10 mouse cellular contexts compared by ENCODE assay signal in the genomic region with DNA sequence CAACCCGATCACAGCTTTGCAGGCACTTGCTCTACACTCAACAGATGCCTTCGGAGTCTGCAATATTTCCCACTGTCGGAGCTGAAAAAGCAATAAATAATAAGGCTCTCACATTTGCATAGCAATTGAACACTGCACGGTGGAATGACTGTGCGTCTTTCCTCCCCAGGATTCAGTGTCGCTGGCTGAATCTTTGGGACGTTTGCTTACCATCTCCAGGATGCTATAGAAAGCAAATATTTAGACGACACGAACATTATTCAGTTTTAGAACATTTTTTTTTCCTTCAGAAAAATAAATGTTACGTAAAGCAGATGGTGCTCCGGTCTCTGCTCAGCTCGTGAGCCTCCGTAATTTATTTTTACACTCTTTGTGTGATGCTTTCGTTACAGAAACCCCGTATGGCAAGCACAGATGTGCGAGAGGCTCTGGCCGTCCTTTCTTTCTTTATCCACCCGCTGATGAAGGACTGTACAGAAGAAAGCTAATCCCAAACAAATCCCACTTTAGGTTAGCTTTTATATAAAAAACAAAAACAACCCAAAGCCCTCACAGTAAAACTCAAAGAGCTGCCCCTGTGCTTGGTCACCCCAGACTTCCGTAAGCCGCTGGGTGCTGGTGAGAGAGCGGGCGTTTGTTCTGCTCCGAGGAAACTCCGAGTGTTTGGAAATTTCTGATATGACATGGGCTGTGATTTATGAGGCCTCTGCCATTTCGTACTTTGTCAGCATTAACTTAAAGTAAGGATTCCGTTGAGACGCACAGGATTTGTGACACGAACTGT.
DNase-seq lines count a peak whose midpoint lies in the region; ATAC-seq and TF ChIP-seq lines count a peak whose summit lies in the region.
"Had no signal": no experiment of that assay in that cellular context is flagged by ENCODE, and none has a peak within 500 bp of the region (broad histone marks: within the 10 kb centered on the region; RNA-seq: fewer than 3 reads in every experiment).

No protein-coding gene starts in this region.

- WGBS in lung, embryonic 14.5 days, result 33% methylated on average over 28 of the region's 28 CpGs
- 30% methylated on average over 28 of the region's 28 CpGs for WGBS in intestine, embryonic 14.5 days
- 75% methylated on average over 28 of the region's 28 CpGs for WGBS in midbrain, embryonic 10.5 days
- WGBS in stomach, postnatal 0 days, result 32% methylated on average over 28 of the region's 28 CpGs
- WGBS in heart, embryonic 12.5 days, result 79% methylated on average over 28 of the region's 28 CpGs

- peak overlapping the region; percentile 43 for H3K4me2 ChIP-seq in lung, embryonic 14.5 days
- peak overlapping the region; percentile 48 for H3K4me2 ChIP-seq in intestine, embryonic 14.5 days (ENCODE audit: low read length)
- H3K4me2 ChIP-seq in stomach, postnatal 0 days (replicated peaks; ENCODE audit: low read depth), result peak overlapping the region; percentile 43
- H3K4me2 ChIP-seq in heart, embryonic 12.5 days, result no peak overlapping the region
- H3K4me2 ChIP-seq: heart, embryonic 15.5 days had no signal

- H3K27me3 ChIP-seq in lung, embryonic 14.5 days (ENCODE audit: insufficient read depth, low read length), result no peaks in the 10 kb centered on the region
- H3K27me3 ChIP-seq in intestine, embryonic 14.5 days (replicated peaks; ENCODE audit: control insufficient read depth, insufficient read depth, low read length), result no peaks in the 10 kb centered on the region
- H3K27me3 ChIP-seq in midbrain, embryonic 10.5 days (ENCODE audit: low read depth, poor library complexity, severe bottlenecking), result no peaks in the 10 kb centered on the region
- H3K27me3 ChIP-seq in stomach, postnatal 0 days (ENCODE audit: control insufficient read depth, insufficient read depth, low read length), result no peaks in the 10 kb centered on the region
- 0 out of 2 replicates have a peak, but pooled peaks cover 3% of the 10 kb centered on the region for H3K27me3 ChIP-seq in heart, embryonic 12.5 days (replicated peaks)
- H3K27me3 ChIP-seq: heart, embryonic 15.5 days had no signal

- H3K36me3 ChIP-seq in lung, embryonic 14.5 days (ENCODE audit: insufficient read depth), result no peaks in the 10 kb centered on the region
- no peaks in the 10 kb centered on the region for H3K36me3 ChIP-seq in intestine, embryonic 14.5 days (ENCODE audit: control insufficient read depth, insufficient read depth, low read length)
- H3K36me3 ChIP-seq in midbrain, embryonic 10.5 days, result no peaks in the 10 kb centered on the region
- H3K36me3 ChIP-seq in stomach, postnatal 0 days (ENCODE audit: control insufficient read depth, insufficient read depth, low read length), result no peaks in the 10 kb centered on the region
- H3K36me3 ChIP-seq in heart, embryonic 12.5 days, result no peaks in the 10 kb centered on the region
- H3K36me3 ChIP-seq: heart, embryonic 15.5 days had no signal

- no peak for TF ChIP-seq EP300 in stomach, postnatal 0 days (optimal IDR thresholded peaks at IDR 0.05)

- H3K9me3 ChIP-seq in lung, embryonic 14.5 days (ENCODE audit: low read depth, low read length), result no peaks in the 10 kb centered on the region
- H3K9me3 ChIP-seq in intestine, embryonic 14.5 days (ENCODE audit: control insufficient read depth, low read length), result no peaks in the 10 kb centered on the region
- no peaks in the 10 kb centered on the region for H3K9me3 ChIP-seq in midbrain, embryonic 10.5 days (replicated peaks)
- H3K9me3 ChIP-seq in stomach, postnatal 0 days (ENCODE audit: control insufficient read depth, low read length), result no peaks in the 10 kb centered on the region
- H3K9me3 ChIP-seq in heart, embryonic 12.5 days (replicated peaks), result 0 out of 2 replicates have a peak, but pooled peaks cover 3% of the 10 kb centered on the region
- H3K9me3 ChIP-seq: heart, embryonic 15.5 days had no signal

- H3K4me1 ChIP-seq in lung, embryonic 14.5 days (ENCODE audit: insufficient read depth), result no peaks in the 10 kb centered on the region
- no peaks in the 10 kb centered on the region for H3K4me1 ChIP-seq in intestine, embryonic 14.5 days (replicated peaks; ENCODE audit: control insufficient read depth, insufficient read depth, low read length)
- H3K4me1 ChIP-seq in midbrain, embryonic 10.5 days, result peaks cover 21% of the 10 kb centered on the region
- H3K4me1 ChIP-seq in stomach, postnatal 0 days (replicated peaks; ENCODE audit: control insufficient read depth, insufficient read depth), result no peaks in the 10 kb centered on the region
- H3K4me1 ChIP-seq in heart, embryonic 12.5 days (replicated peaks), result no peaks in the 10 kb centered on the region
- H3K4me1 ChIP-seq: heart, embryonic 15.5 days had no signal

- peak; percentile 20 for DNase-seq in lung, embryonic 14.5 days
- no peak for DNase-seq in lung, postnatal 10 days
- no peak for DNase-seq in intestine, embryonic 14.5 days (ENCODE audit: low spot score)
- DNase-seq in midbrain, embryonic 10.5 days (ENCODE audit: low spot score), result no peak
- DNase-seq in stomach, postnatal 0 days (ENCODE audit: low spot score), result no peak
- no peak for DNase-seq in gastrocnemius, postnatal 10 days
- DNase-seq: thymus, postnatal 4 days had no signal

- peak overlapping the region; percentile 9; the same call in 1 of the 2 replicates for H3K4me3 ChIP-seq in lung, embryonic 14.5 days (ENCODE audit: low read depth, low read length)
- peak overlapping the region; percentile 12; the same call in 1 of the 2 replicates for H3K4me3 ChIP-seq in intestine, embryonic 14.5 days (ENCODE audit: low read depth, low read length)
- no peak overlapping the region for H3K4me3 ChIP-seq in midbrain, embryonic 10.5 days
- H3K4me3 ChIP-seq in stomach, postnatal 0 days (ENCODE audit: low read depth, low read length), result peak overlapping the region; percentile 20
- no peak overlapping the region for H3K4me3 ChIP-seq in heart, embryonic 12.5 days
- H3K4me3 ChIP-seq: heart, embryonic 15.5 days had no signal

- H3K9ac ChIP-seq in lung, embryonic 14.5 days, result no peak overlapping the region
- H3K9ac ChIP-seq in intestine, embryonic 14.5 days (ENCODE audit: low read length), result no peak overlapping the region
- H3K9ac ChIP-seq in stomach, postnatal 0 days (ENCODE audit: low read length), result no peak overlapping the region
- H3K9ac ChIP-seq in heart, embryonic 12.5 days, result no peak overlapping the region
- H3K9ac ChIP-seq: heart, embryonic 15.5 days had no signal

- no peak overlapping the region for H3K27ac ChIP-seq in lung, embryonic 14.5 days (ENCODE audit: low read depth)
- H3K27ac ChIP-seq in intestine, embryonic 14.5 days (ENCODE audit: low read depth), result no peak overlapping the region
- peak overlapping the region; percentile 69 for H3K27ac ChIP-seq in midbrain, embryonic 10.5 days (replicated peaks)
- H3K27ac ChIP-seq in stomach, postnatal 0 days (replicated peaks), result no peak overlapping the region
- H3K27ac ChIP-seq in heart, embryonic 12.5 days (ENCODE audit: poor library complexity, severe bottlenecking), result no peak overlapping the region
- H3K27ac ChIP-seq: heart, embryonic 15.5 days had no signal

- TF ChIP-seq CTCF in lung, embryonic 14.5 days (IDR thresholded peaks at IDR 0.05; ENCODE audit: low read depth), result no peak
- TF ChIP-seq CTCF in stomach, postnatal 0 days (IDR thresholded peaks at IDR 0.05; ENCODE audit: low read depth), result no peak

- no peak for ATAC-seq in lung, embryonic 14.5 days (ENCODE audit: insufficient read depth)
- no peak for ATAC-seq in intestine, embryonic 14.5 days (replicated peaks; ENCODE audit: low FRiP score, low TSS enrichment, low read depth)
- no peak for ATAC-seq in stomach, postnatal 0 days (ENCODE audit: low FRiP score, low TSS enrichment)
- no peak for ATAC-seq in megakaryocyte, adult 5-6 weeks (ENCODE audit: poor library complexity, severe bottlenecking)
- ATAC-seq in heart, embryonic 12.5 days (ENCODE audit: insufficient number of reproducible peaks, low FRiP score), result no peak

Comparison
In these comparisons a context has a peak if more than half of its experiments do, and no peak if none do; other contexts are left out.
1. H3K4me3 ChIP-seq: peak in lung, embryonic 14.5 days (single experiment), intestine, embryonic 14.5 days (single experiment) and stomach, postnatal 0 days (single experiment); none in midbrain, embryonic 10.5 days (single experiment) and heart, embryonic 12.5 days (single experiment).